Mouse (Mus musculus): Measurements from ENCODE around the gene Atp2a1.

The Atp2a1 gene

GRCm38 (mm10) chr7:126455242-126455641 is 7.7 kb downstream of the Atp2a1 start:
- in situ Hi-C loops (cut with MboI, MseI) = no loop called here

GRCm38 (mm10) chr7:126453861-126454260 is 9.0 kb downstream of the Atp2a1 start:
- in situ Hi-C loops (cut with MboI, MseI) = no loop called here

- in situ Hi-C loops (cut with MboI, MseI) = no loop called here
These were observed 10.7 kb downstream of the Atp2a1 start for GRCm38 (mm10) chr7:126452244-126452643.

- in situ Hi-C loops (cut with MboI, MseI) = no loop called here
These were observed 12.3 kb downstream of the Atp2a1 start for GRCm38 (mm10) chr7:126450641-126451040.

- in situ Hi-C loops (cut with MboI, MseI) = loop anchor here (5.0 kb wide), 1 partner anchor 227 kb away; the partner anchor contains the start of gene Sult1a1
These were observed 12.9 kb downstream of the Atp2a1 start for GRCm38 (mm10) chr7:126449991-126450390.

GRCm38 (mm10) chr7:126448481-126448880 is 14.4 kb downstream of the Atp2a1 start:
- in situ Hi-C loops (cut with MboI, MseI) = loop anchor here (5.0 kb wide), 1 partner anchor 229 kb away; the partner anchor contains the start of gene Sult1a1

GRCm38 (mm10) chr7:126446217-126446616 is 16.7 kb downstream of the Atp2a1 start:
- in situ Hi-C loops (cut with MboI, MseI) = loop anchor here (5.0 kb wide), 1 partner anchor 231 kb away; the partner anchor contains the start of gene Sult1a1

GRCm38 (mm10) chr7:126445104-126445815 is 17.6 kb downstream of the Atp2a1 start:
- in situ Hi-C loops (cut with MboI, MseI) = loop anchor here (5.0 kb wide), 1 partner anchor 232 kb away; the partner anchor contains the start of gene Sult1a1

GRCm38 (mm10) chr7:126444536-126444935 is 18.4 kb downstream of the Atp2a1 start:
- in situ Hi-C loops (cut with MboI, MseI) = no loop called here

- in situ Hi-C loops (cut with MboI, MseI) = no loop called here
These were observed 18.9 kb downstream of the Atp2a1 start for GRCm38 (mm10) chr7:126443997-126444396.

GRCm38 (mm10) chr7:126440134-126440533 is 22.8 kb downstream of the Atp2a1 start:
- in situ Hi-C loops (cut with MboI, MseI) = no loop called here

- in situ Hi-C loops (cut with MboI, MseI) = no loop called here
These were observed 26.1 kb downstream of the Atp2a1 start for GRCm38 (mm10) chr7:126436851-126437250.

- in situ Hi-C loops (cut with MboI, MseI) = no loop called here
These were observed 27.1 kb downstream of the Atp2a1 start for GRCm38 (mm10) chr7:126435801-126436200.

- in situ Hi-C loops (cut with MboI, MseI) = no loop called here
These were observed 28.2 kb downstream of the Atp2a1 start for GRCm38 (mm10) chr7:126434726-126435125.

GRCm38 (mm10) chr7:126430167-126430566 is 32.7 kb downstream of the Atp2a1 start:
- in situ Hi-C loops (cut with MboI, MseI) = no loop called here

- in situ Hi-C loops (cut with MboI, MseI) = no loop called here
These were observed 33.4 kb downstream of the Atp2a1 start for GRCm38 (mm10) chr7:126429503-126429898.

GRCm38 (mm10) chr7:126428631-126429502 is 34.0 kb downstream of the Atp2a1 start, which contains the start of gene Rabep2:
Gene Rabep2 (plus strand): TSS chr7:126428759.
- in situ Hi-C loops (cut with MboI, MseI) = no loop called here

- in situ Hi-C loops (cut with MboI, MseI) = no loop called here
These were observed 34.8 kb downstream of the Atp2a1 start for GRCm38 (mm10) chr7:126428154-126428553.

- in situ Hi-C loops (cut with MboI, MseI) = no loop called here
These were observed 35.5 kb downstream of the Atp2a1 start for GRCm38 (mm10) chr7:126427323-126427860.

- in situ Hi-C loops (cut with MboI, MseI) = no loop called here
These were observed 38.7 kb downstream of the Atp2a1 start for GRCm38 (mm10) chr7:126424161-126424560.

- in situ Hi-C loops (cut with MboI, MseI) = no loop called here
These were observed 41.2 kb downstream of the Atp2a1 start for GRCm38 (mm10) chr7:126421756-126422155.

GRCm38 (mm10) chr7:126418496-126418895 is 44.4 kb downstream of the Atp2a1 start:
- in situ Hi-C loops (cut with MboI, MseI) = no loop called here
